Comparison of ENCODE assay signal across 7 mouse cellular contexts in genomic region chrX:143462632-143463031, GRCm38 (mm10). TPM values are rescaled to one million over a fixed set of nuclear protein-coding genes. Genes with fewer than 3 reads are reported as not detected.
DNase-seq lines count a peak whose midpoint lies in the region; ATAC-seq lines count a peak whose summit lies in the region.

No protein-coding gene starts in this region.

- 45% methylated on average over 4 of the region's 4 CpGs for WGBS in hindbrain, embryonic 14.5 days
- 44% methylated on average over 4 of the region's 4 CpGs for WGBS in hindbrain, embryonic 13.5 days
- WGBS in midbrain, embryonic 13.5 days, result 43% methylated on average over 4 of the region's 4 CpGs
- WGBS in midbrain, embryonic 11.5 days, result 43% methylated on average over 4 of the region's 4 CpGs

- H3K4me1 ChIP-seq in hindbrain, embryonic 14.5 days (replicated peaks; ENCODE audit: control insufficient read depth, insufficient read depth, low read length), result no peaks in the 10 kb centered on the region
- no peaks in the 10 kb centered on the region for H3K4me1 ChIP-seq in hindbrain, embryonic 13.5 days (replicated peaks)
- no peaks in the 10 kb centered on the region for H3K4me1 ChIP-seq in midbrain, embryonic 13.5 days (replicated peaks)
- no peaks in the 10 kb centered on the region for H3K4me1 ChIP-seq in midbrain, embryonic 11.5 days (ENCODE audit: control insufficient read depth, insufficient read depth, low read length)

- no peak overlapping the region for H3K9ac ChIP-seq in hindbrain, embryonic 14.5 days
- H3K9ac ChIP-seq in hindbrain, embryonic 13.5 days, result no peak overlapping the region
- no peak overlapping the region for H3K9ac ChIP-seq in midbrain, embryonic 13.5 days (replicated peaks)
- no peak overlapping the region for H3K9ac ChIP-seq in midbrain, embryonic 11.5 days (ENCODE audit: low read length)

- H3K4me3 ChIP-seq in hindbrain, embryonic 14.5 days (replicated peaks; ENCODE audit: low read length), result no peak overlapping the region
- no peak overlapping the region for H3K4me3 ChIP-seq in hindbrain, embryonic 13.5 days
- H3K4me3 ChIP-seq in midbrain, embryonic 13.5 days (replicated peaks), result no peak overlapping the region
- no peak overlapping the region for H3K4me3 ChIP-seq in midbrain, embryonic 11.5 days (ENCODE audit: low read depth, low read length)

- H3K9me3 ChIP-seq in hindbrain, embryonic 14.5 days (ENCODE audit: control insufficient read depth, low read length), result no peaks in the 10 kb centered on the region
- no peaks in the 10 kb centered on the region for H3K9me3 ChIP-seq in hindbrain, embryonic 13.5 days
- H3K9me3 ChIP-seq in midbrain, embryonic 13.5 days, result no peaks in the 10 kb centered on the region
- no peaks in the 10 kb centered on the region for H3K9me3 ChIP-seq in midbrain, embryonic 11.5 days (ENCODE audit: control insufficient read depth, low read length)

- ATAC-seq in hindbrain, embryonic 14.5 days (ENCODE audit: low FRiP score), result peak; percentile 37; the same call in 1 of the 2 replicates
- no peak for ATAC-seq in hindbrain, embryonic 13.5 days (ENCODE audit: low FRiP score)
- 0 out of 2 replicates have a peak, but pooled peaks have one; percentile 27 for ATAC-seq in midbrain, embryonic 13.5 days
- ATAC-seq in midbrain, embryonic 11.5 days (ENCODE audit: low FRiP score), result no peak; the same call in 1 of the 2 replicates

- H3K27me3 ChIP-seq in hindbrain, embryonic 14.5 days (ENCODE audit: control insufficient read depth, insufficient read depth, low read length), result no peaks in the 10 kb centered on the region; the same call in 1 of the 2 replicates
- H3K27me3 ChIP-seq in hindbrain, embryonic 13.5 days, result no peaks in the 10 kb centered on the region
- 0 out of 2 replicates have a peak, but pooled peaks cover 3% of the 10 kb centered on the region for H3K27me3 ChIP-seq in midbrain, embryonic 13.5 days
- H3K27me3 ChIP-seq in midbrain, embryonic 11.5 days (ENCODE audit: control insufficient read depth, insufficient read depth, low read length), result no peaks in the 10 kb centered on the region

- DNase-seq in hindbrain, embryonic 14.5 days (ENCODE audit: low spot score), result peak; percentile 53
- DNase-seq in midbrain, embryonic 11.5 days (ENCODE audit: low spot score, missing footprints), result no peak
- peak; percentile 37 for DNase-seq in embryo, embryonic 10 days (ENCODE audit: low spot score)
- peak; percentile 6 for DNase-seq in right cerebral cortex, postnatal 4 days
- no peak for DNase-seq in MN1 (ENCODE audit: low spot score)

- no peak overlapping the region for H3K4me2 ChIP-seq in hindbrain, embryonic 14.5 days (replicated peaks)
- no peak overlapping the region for H3K4me2 ChIP-seq in hindbrain, embryonic 13.5 days
- no peak overlapping the region for H3K4me2 ChIP-seq in midbrain, embryonic 13.5 days (replicated peaks)
- no peak overlapping the region for H3K4me2 ChIP-seq in midbrain, embryonic 11.5 days

- H3K36me3 ChIP-seq in hindbrain, embryonic 14.5 days (replicated peaks; ENCODE audit: control insufficient read depth, insufficient read depth), result no peaks in the 10 kb centered on the region
- H3K36me3 ChIP-seq in hindbrain, embryonic 13.5 days, result no peaks in the 10 kb centered on the region
- H3K36me3 ChIP-seq in midbrain, embryonic 13.5 days, result no peaks in the 10 kb centered on the region
- no peaks in the 10 kb centered on the region for H3K36me3 ChIP-seq in midbrain, embryonic 11.5 days (ENCODE audit: control insufficient read depth, insufficient read depth, low read length)

- H3K27ac ChIP-seq in hindbrain, embryonic 14.5 days, result no peak overlapping the region
- H3K27ac ChIP-seq in hindbrain, embryonic 13.5 days, result no peak overlapping the region
- H3K27ac ChIP-seq in midbrain, embryonic 13.5 days, result no peak overlapping the region
- H3K27ac ChIP-seq in midbrain, embryonic 11.5 days (ENCODE audit: low read depth, low read length), result no peak overlapping the region

RNA-seq across cellular contexts. Expression of gene Pak3, which starts 55.8 kb away (rescaled TPM):
- 253 and 301 TPM in 2 replicates for polyA plus RNA-seq in hindbrain, embryonic 14.5 days (2014; fragmentation: Nextera tagmentation; extraction: Ambion mirVana)
- 144 and 156 TPM in 2 replicates for polyA plus RNA-seq in hindbrain, embryonic 13.5 days (2015; fragmentation: Nextera tagmentation; extraction: Ambion mirVana)
- polyA plus RNA-seq in midbrain, embryonic 13.5 days (2015; fragmentation: Nextera tagmentation; extraction: Ambion mirVana), result 164 and 171 TPM in 2 replicates
- polyA plus RNA-seq in midbrain, embryonic 11.5 days (2014; fragmentation: Nextera tagmentation; extraction: Ambion mirVana), result 103 and 116 TPM in 2 replicates

Comparison
In these comparisons a context has a peak if more than half of its experiments do, and no peak if none do; other contexts are left out.
1. ATAC-seq: peak in hindbrain, embryonic 14.5 days (single experiment) and midbrain, embryonic 13.5 days (single experiment); none in hindbrain, embryonic 13.5 days (single experiment) and midbrain, embryonic 11.5 days (single experiment).
2. DNase-seq: peak in hindbrain, embryonic 14.5 days (single experiment), embryo, embryonic 10 days (single experiment) and right cerebral cortex, postnatal 4 days (single experiment); none in midbrain, embryonic 11.5 days (single experiment) and MN1 (single experiment).